Mouse (Mus musculus) hindbrain, embryonic 11.5 days (tissue): ENCODE data around the gene Bbs1. TPM values are rescaled to one million over a fixed set of nuclear protein-coding genes. Genes with fewer than 3 reads are reported as not detected.

Source experiments
- ATAC-seq: fragments of 200-750 bp; cut with Nextera tagmentation; 2 replicates; pipeline ENCODE4 v1.8.0; 2017; ENCODE audit warnings: mild to moderate bottlenecking, moderate TSS enrichment, moderate library complexity; ENCODE audit not compliant: low FRiP score
- DNase-seq: peaks from one replicate; pipeline ENCODE4 v3.0.0-alpha.2; 2015; ENCODE audit warnings: low spot score
- H3K27ac ChIP-seq: fragments of 300-500 bp; sonication (generic); 2 replicates; pipeline ENCODE4 v1.5.1; 2014; ENCODE audit warnings: mild to moderate bottlenecking, low read depth, low read length
- H3K27me3 ChIP-seq: fragments of 300-500 bp; sonication (generic); 2 replicates; pipeline ENCODE4 v1.6.1; 2014; ENCODE audit warnings: mild to moderate bottlenecking, low read length, moderate library complexity, mixed read lengths; ENCODE audit not compliant: control insufficient read depth, insufficient read depth
- H3K36me3 ChIP-seq: fragments of 300-500 bp; sonication (generic); 2 replicates; pipeline ENCODE4 v1.6.1; 2014; ENCODE audit warnings: mild to moderate bottlenecking, low read length, moderate library complexity, mixed read lengths; ENCODE audit not compliant: control insufficient read depth, insufficient read depth
- H3K4me1 ChIP-seq: fragments of 300-500 bp; sonication (generic); replicated peaks from 2 replicates; pipeline ENCODE4 v1.6.1; 2014; ENCODE audit warnings: low read length, mixed read lengths; ENCODE audit not compliant: control insufficient read depth, insufficient read depth
- H3K4me2 ChIP-seq: fragments of 300-500 bp; sonication (generic); replicated peaks from 2 replicates; pipeline ENCODE4 v1.6.1; 2014; ENCODE audit warnings: mild to moderate bottlenecking, low read depth, low read length
- H3K4me3 ChIP-seq: fragments of 300-500 bp; sonication (generic); 2 replicates; pipeline ENCODE4 v1.5.1; 2014; ENCODE audit warnings: low read depth, low read length
- H3K9ac ChIP-seq: fragments of 300-500 bp; sonication (generic); 2 replicates; pipeline ENCODE4 v1.6.1; 2014; ENCODE audit warnings: low read depth, low read length
- H3K9me3 ChIP-seq: fragments of 300-500 bp; sonication (generic); 2 replicates; pipeline ENCODE4 v1.6.1; 2016; ENCODE audit warnings: low read length; ENCODE audit not compliant: control insufficient read depth
- WGBS: fragments of 180-500 bp; shearing (Covaris S2); extraction: QIAGEN DNeasy Blood & Tissue Kit; methylation state at CpG from one replicate; pipeline ENCODE4 v1.1.7; 2014; 5-methylcytosine and 5-hydroxymethylcytosine counted together
- polyA plus RNA-seq: library from polyadenylated mRNA; unstranded; fragments of >200 nt; fragmentation: Nextera tagmentation; extraction: Ambion mirVana; gene quantifications from 2 replicates; pipeline ENCODE4 v1.2.1, GENCODE M21; 2014

The Bbs1 gene
- polyA plus RNA-seq, 1 experiment from 2014 or later: 11.6 TPM

- Histone ChIP-seq H3K4me3 (no peak overlapping the region), H3K27ac (no peak overlapping the region), H3K9ac (no peak overlapping the region), H3K4me1 (no peaks in the 10 kb centered on the region), H3K27me3 (no peaks in the 10 kb centered on the region), H3K9me3 (no peaks in the 10 kb centered on the region), H3K36me3 (no peaks in the 10 kb centered on the region), H3K4me2 (no peak overlapping the region)
- no peak for ATAC-seq
- 55% methylated on average over 5 of the region's 5 CpGs for WGBS
- DNase-seq: no peak
These were observed 56.1 kb downstream of the Bbs1 start for GRCm38 (mm10) chr19:4850281-4850680.

GRCm38 (mm10) chr19:4849800-4850199 is 56.6 kb downstream of the Bbs1 start:
- ATAC-seq (no peak), DNase-seq (no peak)
- Histone ChIP-seq H3K4me3 (no peak overlapping the region), H3K4me2 (no peak overlapping the region), H3K27me3 (no peaks in the 10 kb centered on the region), H3K27ac (no peak overlapping the region), H3K9me3 (no peaks in the 10 kb centered on the region), H3K36me3 (no peaks in the 10 kb centered on the region), H3K4me1 (no peaks in the 10 kb centered on the region), H3K9ac (no peak overlapping the region)
- 50% methylated on average over 4 of the region's 4 CpGs for WGBS

DNA sequence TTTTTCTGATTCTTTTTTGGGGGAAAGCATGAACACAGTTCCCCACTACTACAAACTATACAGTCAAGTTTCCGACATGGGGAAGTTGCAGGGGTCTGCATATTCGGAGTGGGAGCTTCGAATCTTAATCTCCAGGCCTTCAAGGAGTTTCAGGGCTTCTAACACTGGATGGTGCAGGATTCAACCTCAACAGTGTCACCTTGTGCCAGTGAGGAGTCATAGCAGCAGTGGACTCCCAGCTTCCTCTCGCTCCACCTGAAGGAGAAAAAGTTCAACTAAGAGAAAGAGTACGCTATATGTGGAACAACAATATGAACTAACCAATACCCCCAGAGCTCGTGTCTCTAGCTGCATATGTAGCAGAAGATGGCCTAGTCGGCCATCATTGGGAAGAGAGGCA is 58.9 kb downstream of the Bbs1 start:
- no peak overlapping the region for H3K4me3 ChIP-seq
- no peaks in the 10 kb centered on the region for H3K36me3 ChIP-seq
- no peak overlapping the region for H3K4me2 ChIP-seq
- H3K27me3 ChIP-seq: no peaks in the 10 kb centered on the region
- no peak overlapping the region for H3K27ac ChIP-seq
- H3K9ac ChIP-seq: no peak overlapping the region
- no peak for ATAC-seq
- 41% methylated on average over 7 of the region's 7 CpGs for WGBS
- H3K9me3 ChIP-seq: no peaks in the 10 kb centered on the region
- DNase-seq: peak; percentile 3
- H3K4me1 ChIP-seq: no peaks in the 10 kb centered on the region

GRCm38 (mm10) chr19:4845846-4846245 is 60.6 kb downstream of the Bbs1 start:
- ATAC-seq (no peak), DNase-seq (no peak)
- Histone ChIP-seq H3K36me3 (no peaks in the 10 kb centered on the region), H3K4me3 (no peak overlapping the region), H3K27me3 (peaks cover 2% of the 10 kb centered on the region), H3K9me3 (no peaks in the 10 kb centered on the region), H3K4me2 (no peak overlapping the region), H3K9ac (no peak overlapping the region), H3K4me1 (no peaks in the 10 kb centered on the region), H3K27ac (no peak overlapping the region)
- 80% methylated on average over 2 of the region's 2 CpGs for WGBS

GRCm38 (mm10) chr19:4842611-4843010 is 63.8 kb downstream of the Bbs1 start:
- Histone ChIP-seq H3K4me1 (peaks cover 11% of the 10 kb centered on the region), H3K4me3 (no peak overlapping the region), H3K4me2 (no peak overlapping the region), H3K9me3 (no peaks in the 10 kb centered on the region), H3K36me3 (no peaks in the 10 kb centered on the region), H3K27ac (no peak overlapping the region), H3K9ac (no peak overlapping the region), H3K27me3 (peaks cover 14% of the 10 kb centered on the region)
- 68% methylated on average over 2 of the region's 2 CpGs for WGBS
- ATAC-seq (no peak), DNase-seq (no peak)

- no peak for DNase-seq
- Histone ChIP-seq H3K9me3 (no peaks in the 10 kb centered on the region), H3K9ac (no peak overlapping the region), H3K36me3 (no peaks in the 10 kb centered on the region), H3K27ac (no peak overlapping the region), H3K4me3 (no peak overlapping the region), H3K27me3 (peaks cover 14% of the 10 kb centered on the region), H3K4me1 (peaks cover 11% of the 10 kb centered on the region), H3K4me2 (no peak overlapping the region)
- 86% methylated on average over 9 of the region's 9 CpGs for WGBS
- ATAC-seq: no peak
These were observed 65.6 kb downstream of the Bbs1 start for GRCm38 (mm10) chr19:4840848-4841247.

- ATAC-seq (peak; percentile 98), DNase-seq (peak; percentile 96)
- no peak within 1 kb of the TSS for H3K27ac ChIP-seq
These were observed 67.3 kb downstream of the Bbs1 start, which contains the start of the genes Ccs and Ccdc87 for GRCm38 (mm10) chr19:4839149-4839548. Gene Ccs (minus strand): TSS chr19:4839332. Gene Ccdc87 (plus strand): TSS chr19:4839366.

DNA sequence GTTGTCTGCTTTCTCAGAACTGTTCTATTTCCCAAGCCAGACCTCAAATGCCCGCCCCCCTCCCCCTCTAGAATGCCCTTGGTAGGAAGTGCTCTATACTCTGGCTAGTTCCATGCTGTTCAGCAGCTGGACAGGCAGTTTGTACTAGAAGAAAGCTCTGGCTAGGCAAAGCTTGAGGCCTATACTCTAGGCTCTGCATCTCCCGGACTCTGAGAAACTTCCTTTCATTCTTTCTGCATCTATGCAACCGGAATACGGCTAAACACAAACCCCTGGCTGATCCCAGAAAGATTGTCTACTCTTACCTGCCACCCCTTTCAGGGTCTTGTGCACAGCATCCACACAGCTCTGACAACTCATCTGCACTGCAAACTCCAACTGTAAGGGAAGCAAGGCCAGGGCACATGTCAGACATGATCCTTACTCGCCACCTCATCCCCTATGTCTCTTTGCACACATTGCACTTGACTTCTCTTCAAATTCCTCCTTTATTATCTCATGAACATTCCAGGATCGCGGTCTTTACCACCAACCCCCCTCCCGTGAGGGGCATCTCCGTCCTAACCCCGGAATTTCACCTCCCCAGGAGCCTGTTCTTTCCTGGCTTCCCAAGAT is 67.8 kb downstream of the Bbs1 start:
- no peak for DNase-seq
- H3K4me1 ChIP-seq: peaks cover 11% of the 10 kb centered on the region
- peak overlapping the region; percentile 70 for H3K9ac ChIP-seq
- no peak overlapping the region for H3K27ac ChIP-seq
- ATAC-seq: peak; percentile 56
- H3K4me3 ChIP-seq: peak overlapping the region; percentile 55
- H3K36me3 ChIP-seq: no peaks in the 10 kb centered on the region
- 38% methylated on average over 10 of the region's 10 CpGs for WGBS
- H3K4me2 ChIP-seq: peak overlapping the region; percentile 94
- peaks cover 14% of the 10 kb centered on the region for H3K27me3 ChIP-seq
- H3K9me3 ChIP-seq: no peaks in the 10 kb centered on the region

More at GRCm38 (mm10) chr19:4839149-4839548, 67.3 kb downstream of the Bbs1 start, which contains the start of the genes Ccs and Ccdc87:
- H3K36me3 ChIP-seq: no peaks in the 10 kb centered on the region
- no peaks in the 10 kb centered on the region for H3K9me3 ChIP-seq
- WGBS: under 1% methylated on average over 25 of the region's 25 CpGs
- peak within 1 kb of the TSS; percentile 55 for H3K4me3 ChIP-seq
- H3K4me2 ChIP-seq: peak within 1 kb of the TSS; percentile 94
- H3K9ac ChIP-seq: peak within 1 kb of the TSS; percentile 70
- peaks cover 14% of the 10 kb centered on the region for H3K27me3 ChIP-seq
- H3K4me1 ChIP-seq: peaks cover 11% of the 10 kb centered on the region

DNA sequence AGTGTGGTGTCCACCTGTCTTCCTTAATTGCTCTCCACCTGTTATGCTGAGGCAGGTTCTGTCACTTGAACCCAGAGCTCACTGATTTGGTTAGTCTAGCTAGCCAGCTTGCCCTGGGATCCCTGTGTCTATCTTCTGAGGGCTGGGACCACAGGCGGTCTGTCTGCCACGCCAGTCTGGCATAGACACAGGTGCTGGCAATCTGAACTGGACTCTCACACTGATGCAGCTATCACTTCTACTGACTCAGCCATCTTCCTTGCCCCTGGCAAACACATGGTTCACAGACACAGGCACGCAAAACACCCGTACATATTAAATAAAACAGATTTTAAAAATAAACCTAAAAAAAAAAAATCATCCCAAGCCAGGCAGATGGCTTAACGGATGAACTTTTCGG is 69.4 kb downstream of the Bbs1 start:
- Histone ChIP-seq H3K9me3 (no peaks in the 10 kb centered on the region), H3K4me1 (peaks cover 11% of the 10 kb centered on the region), H3K27me3 (peaks cover 14% of the 10 kb centered on the region), H3K4me2 (no peak overlapping the region), H3K27ac (no peak overlapping the region), H3K36me3 (no peaks in the 10 kb centered on the region), H3K4me3 (no peak overlapping the region), H3K9ac (no peak overlapping the region)
- DNase-seq: no peak
- no peak for ATAC-seq
- WGBS: 90% methylated on average over 6 of the region's 6 CpGs
